Mouse (Mus musculus) brain, embryonic 14.5 days (tissue): ENCODE measurements around the gene Elovl4.

Experiments
- CTCF ChIP-seq: fragments of 200-500 bp; IDR thresholded peaks from 2 replicates; pipeline ENCODE4 v1.5.1; 2012; ENCODE audit warnings: inconsistent platforms, mild to moderate bottlenecking, moderate library complexity, borderline replicate concordance; ENCODE audit not compliant: insufficient read depth, insufficient read length; ENCODE audit errors: extremely low read depth
- POLR2A ChIP-seq: fragments of 200-500 bp; IDR thresholded peaks from 2 replicates; pipeline ENCODE4 v1.6.1; 2012; ENCODE audit warnings: mild to moderate bottlenecking, inconsistent platforms, borderline replicate concordance; ENCODE audit not compliant: poor library complexity, insufficient read depth, insufficient read length, severe bottlenecking; ENCODE audit errors: extremely low read depth

GRCm38 (mm10) chr9:83807562-83807961 is 1.5 kb upstream of the Elovl4 start:
- TF ChIP-seq POLR2A (no peak), CTCF (peak; percentile 48; the same call in 1 of the 2 replicates)
